Mouse (Mus musculus) ovary, postnatal 36 days (tissue): Measurements from ENCODE around the gene Fbxl2.

Source experiments
- DNase-seq: peaks from one replicate; pipeline ENCODE4 v3.0.0; 2022; ENCODE audit warnings: low spot score, mixed read lengths

Fbxl2 gene

GRCm38 (mm10) chr9:113973857-113974256 is 72.1 kb downstream of the Fbxl2 start:
- DNase-seq, result no peak

GRCm38 (mm10) chr9:113971615-113972014 is 74.4 kb downstream of the Fbxl2 start:
- DNase-seq, result no peak

GRCm38 (mm10) chr9:113970041-113970440 is 76.0 kb downstream of the Fbxl2 start:
- DNase-seq, result no peak

GRCm38 (mm10) chr9:113969399-113969798 is 76.6 kb downstream of the Fbxl2 start:
- DNase-seq, result no peak

DNA sequence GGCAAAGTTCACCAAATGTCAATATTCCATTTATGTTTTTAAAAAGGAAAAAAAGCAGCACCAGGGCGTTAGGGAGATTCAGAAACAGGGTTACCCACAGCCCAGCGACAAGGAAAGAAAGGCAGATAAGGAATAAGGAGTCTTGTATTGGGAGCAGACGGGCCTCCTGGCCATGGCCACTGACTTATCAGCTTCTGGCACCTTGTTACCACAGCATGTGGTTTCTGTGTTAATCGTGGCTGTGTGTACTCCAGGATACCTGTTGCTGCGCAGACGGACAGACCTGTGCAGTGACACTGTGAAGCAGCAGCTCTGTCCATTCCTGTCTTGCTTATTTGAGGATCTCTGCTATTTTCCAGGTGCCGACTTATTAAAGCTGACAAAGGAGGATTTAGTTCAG is 77.0 kb downstream of the Fbxl2 start:
- no peak for DNase-seq

- no peak for DNase-seq
Observed at GRCm38 (mm10) chr9:113966838-113967237, 79.2 kb downstream of the Fbxl2 start.

DNA sequence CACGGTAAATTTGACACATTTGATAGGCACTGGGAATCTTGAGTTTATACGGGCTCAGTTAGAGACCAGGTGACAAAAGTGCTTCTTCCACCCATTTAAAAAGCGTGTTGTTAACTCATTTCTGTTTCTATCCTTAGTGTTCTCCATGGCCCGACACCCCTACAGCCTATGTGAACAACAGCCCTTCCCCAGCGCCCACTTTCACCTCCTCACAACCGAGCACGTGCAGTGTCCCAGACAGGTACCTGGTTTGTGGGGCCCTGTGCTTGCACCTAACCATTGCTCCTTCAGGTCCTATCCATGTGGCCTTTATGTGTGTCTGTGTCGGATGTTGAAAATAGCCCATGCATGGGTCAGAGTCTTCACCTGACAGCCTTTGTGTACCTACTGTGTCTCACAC is 81.6 kb downstream of the Fbxl2 start:
- no peak for DNase-seq

DNA sequence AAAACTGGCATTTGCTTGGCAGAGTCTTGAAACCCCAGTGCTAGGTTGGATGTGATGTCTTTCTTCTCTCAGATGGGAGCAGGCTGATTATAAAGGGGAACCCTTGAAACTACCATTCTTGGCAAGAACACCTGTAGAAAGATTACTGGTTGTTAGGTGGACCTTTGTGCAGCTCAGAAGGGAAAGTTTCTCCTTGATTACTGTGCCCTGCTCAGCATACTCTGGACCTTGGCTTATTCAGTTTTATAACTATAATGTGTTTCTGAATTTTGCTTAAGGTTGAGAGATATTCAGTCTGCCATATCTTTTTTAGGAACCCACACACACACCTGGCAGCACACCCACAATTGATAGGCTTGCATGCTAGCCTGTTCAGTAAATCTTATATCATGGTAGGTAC is 82.3 kb downstream of the Fbxl2 start:
- DNase-seq, result no peak

- DNase-seq, result no peak
Observed at GRCm38 (mm10) chr9:113957777-113958176, 88.2 kb downstream of the Fbxl2 start.

DNA sequence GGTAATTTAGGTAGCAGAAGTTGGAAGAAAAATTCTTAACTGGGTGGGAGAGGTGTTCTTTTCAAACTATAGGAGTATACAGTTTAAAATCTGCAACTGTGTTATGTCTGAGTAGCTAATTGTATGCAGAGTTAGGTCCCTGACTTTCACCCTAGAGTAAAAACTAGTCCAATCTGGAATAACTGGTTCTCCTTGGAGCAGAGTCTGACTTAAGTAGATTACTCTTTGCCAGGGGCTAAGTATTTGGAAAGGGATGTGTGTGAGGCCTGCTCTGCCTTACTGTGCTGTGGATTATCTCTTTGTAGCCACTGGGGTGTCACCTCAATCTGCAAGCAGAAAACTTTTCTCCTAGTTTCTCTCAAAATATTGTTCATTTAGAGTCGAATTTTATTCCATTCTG is 98.8 kb downstream of the Fbxl2 start:
- DNase-seq, result no peak

DNA sequence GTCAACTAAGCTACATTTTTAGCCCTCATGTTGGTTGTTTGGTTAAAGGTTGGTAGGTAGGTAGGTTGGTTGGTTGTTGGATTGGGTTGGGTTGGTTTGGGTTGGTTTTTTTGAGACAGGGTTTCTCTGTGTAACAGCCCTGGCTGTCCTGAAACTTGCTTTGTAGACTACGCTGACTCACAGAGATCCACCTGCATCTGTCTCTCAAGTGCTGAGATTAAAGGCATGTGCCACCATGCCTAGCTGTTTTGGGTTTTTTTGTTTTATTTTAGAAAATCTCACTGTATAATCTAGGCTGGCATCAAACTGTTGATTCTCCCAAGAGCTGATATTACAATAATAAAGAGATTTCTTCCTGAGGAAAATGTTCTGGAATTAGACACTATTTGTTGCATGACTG is 102.6 kb downstream of the Fbxl2 start:
- no peak for DNase-seq

- no peak for DNase-seq
Observed at GRCm38 (mm10) chr9:113941103-113941805, 104.7 kb downstream of the Fbxl2 start.

- DNase-seq, result no peak
Observed at GRCm38 (mm10) chr9:113939063-113939850, 106.7 kb downstream of the Fbxl2 start.

- no peak for DNase-seq
Observed at GRCm38 (mm10) chr9:113935638-113936037, 110.4 kb downstream of the Fbxl2 start.

DNA sequence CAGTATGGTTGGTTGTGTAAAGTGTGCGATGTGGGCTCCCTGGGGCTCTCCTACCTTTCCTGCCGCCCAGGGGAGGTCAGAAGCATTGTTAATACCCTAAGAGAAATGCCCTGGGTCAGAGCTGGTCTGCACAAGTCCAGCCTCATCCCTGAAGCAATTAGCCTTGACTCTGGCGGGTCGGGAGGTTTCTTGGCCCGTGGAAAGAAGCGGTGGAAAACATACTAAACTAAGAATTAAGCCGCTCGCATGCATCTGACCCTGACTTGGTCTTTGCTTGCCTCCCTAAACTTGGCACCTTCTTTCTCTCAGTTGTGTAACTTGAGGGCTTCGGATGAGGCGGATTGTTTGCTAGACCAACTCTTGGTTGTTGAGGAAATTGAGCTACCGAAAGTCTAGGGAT is 113.5 kb downstream of the Fbxl2 start:
- peak; percentile 16 for DNase-seq

- no peak for DNase-seq
Observed at GRCm38 (mm10) chr9:113932100-113932470, 113.9 kb downstream of the Fbxl2 start.

- peak; percentile 34 for DNase-seq
Observed at GRCm38 (mm10) chr9:113931375-113932099, 114.5 kb downstream of the Fbxl2 start.

DNA sequence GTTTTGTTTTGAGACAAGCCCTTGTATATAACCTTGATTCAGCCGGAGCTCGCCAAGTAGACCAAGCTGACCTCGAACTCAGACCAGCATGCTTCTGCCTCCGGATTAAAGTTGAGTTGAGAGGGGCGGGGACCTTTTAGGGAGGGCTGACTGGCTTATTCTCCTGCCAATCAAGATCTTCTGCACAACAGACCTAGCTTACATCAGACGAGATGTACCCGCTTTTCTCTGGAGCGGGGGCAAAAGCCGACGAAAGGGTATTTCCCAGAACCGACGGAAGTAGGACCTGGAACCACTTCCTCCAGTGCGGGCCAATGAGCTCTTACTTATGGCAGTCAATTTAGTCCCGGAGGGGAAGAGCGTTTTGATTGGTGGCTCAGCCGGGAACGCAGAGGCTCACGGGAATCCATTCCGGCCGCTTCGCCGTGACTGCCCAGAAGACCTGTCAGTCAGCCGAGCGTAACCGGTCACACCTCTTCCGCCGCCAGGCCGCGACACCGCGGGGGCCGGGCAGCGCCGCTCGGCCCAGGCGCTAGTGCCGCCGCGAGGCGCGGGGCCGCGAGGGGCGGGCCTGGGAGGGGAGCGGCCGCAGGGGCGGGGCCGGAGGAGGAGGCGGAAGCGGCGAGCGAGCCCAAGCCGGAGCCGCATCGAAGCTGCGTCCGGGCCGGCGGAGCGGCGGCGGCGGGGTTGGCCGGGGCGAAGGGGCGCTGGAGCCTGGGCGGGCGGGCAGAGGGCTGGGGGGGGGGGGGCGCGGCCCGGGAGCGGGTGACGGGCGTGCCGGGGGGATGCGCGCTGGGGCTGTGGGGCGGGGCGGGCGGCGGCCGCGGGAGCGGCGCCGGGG is 115.2 kb downstream of the Fbxl2 start, which contains the start of gene Ubp1:
TSS of gene Ubp1 (plus strand) at position 401 of the 841 bp plus-strand sequence.
- peak; percentile 94 for DNase-seq

- no peak for DNase-seq
Observed at GRCm38 (mm10) chr9:113929676-113930075, 116.3 kb downstream of the Fbxl2 start.

DNA sequence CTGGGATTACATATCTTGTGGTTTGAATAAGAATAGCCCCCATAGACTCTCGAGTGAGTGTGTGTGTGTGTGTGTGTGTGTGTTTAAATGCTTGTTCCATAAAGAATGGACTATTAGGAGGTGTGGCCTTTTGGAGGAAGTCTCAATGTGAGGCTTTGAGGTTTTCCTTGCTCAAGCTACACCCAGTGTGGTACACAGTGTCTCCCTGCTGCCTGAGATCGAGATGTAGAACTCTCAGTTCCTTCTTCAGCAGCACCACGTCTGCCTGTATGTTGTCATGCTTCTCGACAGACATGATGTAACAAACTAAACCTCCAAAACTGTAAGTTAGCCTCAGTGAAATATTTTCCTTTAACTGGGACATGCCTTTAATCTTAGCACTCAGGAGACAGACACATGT is 117.4 kb downstream of the Fbxl2 start:
- DNase-seq, result no peak

DNA sequence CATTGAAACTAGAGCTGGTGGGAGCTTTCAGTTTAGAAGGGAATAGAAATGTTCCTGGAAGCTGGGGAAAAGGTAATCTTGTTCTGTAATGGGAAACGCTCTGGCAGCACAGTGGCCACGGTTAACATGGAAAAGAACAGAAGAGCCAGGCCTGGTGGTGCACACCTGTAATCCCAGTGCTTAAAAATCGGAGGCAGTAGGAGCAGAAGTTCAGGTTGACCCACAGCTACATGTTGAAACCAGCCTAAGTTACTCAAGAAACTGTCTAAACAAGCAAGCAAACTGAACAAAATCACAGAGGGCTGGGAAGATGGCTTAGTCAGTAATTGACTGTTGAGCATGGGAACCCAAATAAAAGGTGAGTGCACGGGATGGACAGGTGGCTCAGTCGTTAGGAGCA is 121.1 kb downstream of the Fbxl2 start:
- no peak for DNase-seq

DNA sequence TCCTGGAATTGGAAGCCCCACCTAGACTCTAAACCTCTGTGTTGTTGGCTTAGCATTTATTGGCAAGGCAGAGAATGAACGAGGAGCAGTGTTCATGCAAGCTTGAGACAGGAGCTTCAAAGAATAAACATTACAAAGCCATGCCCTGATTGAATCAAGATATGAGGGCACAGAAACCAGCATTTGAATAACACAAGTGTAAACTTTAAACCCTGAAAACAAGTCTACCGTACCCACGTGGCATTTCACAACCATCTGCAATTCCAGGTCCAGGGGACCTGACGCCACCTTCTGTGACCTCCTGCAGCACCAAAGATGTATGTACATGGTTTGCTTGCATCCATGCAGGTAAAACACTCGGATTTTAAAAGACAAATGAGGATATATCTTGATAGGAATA is 123.3 kb downstream of the Fbxl2 start:
- no peak for DNase-seq
